Mouse (Mus musculus) midbrain, embryonic 13.5 days (tissue): ENCODE results near the gene Hnf1a. TPM values are rescaled to one million over a fixed set of nuclear protein-coding genes. Genes with fewer than 3 reads are reported as not detected.

Source experiments
- ATAC-seq: fragments of 200-750 bp; cut with Nextera tagmentation; 2 replicates; pipeline ENCODE4 v1.8.0; 2017; ENCODE audit warnings: mild to moderate bottlenecking, moderate TSS enrichment, moderate library complexity
- H3K27ac ChIP-seq: fragments of 300-500 bp; sonication (generic); 2 replicates; pipeline ENCODE4 v1.5.1; 2015; ENCODE audit warnings: inconsistent platforms, mild to moderate bottlenecking, moderate library complexity
- H3K27me3 ChIP-seq: fragments of 300-500 bp; sonication (generic); 2 replicates; pipeline ENCODE4 v1.6.1; 2015; ENCODE audit warnings: mild to moderate bottlenecking, inconsistent platforms
- H3K36me3 ChIP-seq: fragments of 300-500 bp; sonication (generic); 2 replicates; pipeline ENCODE4 v1.6.1; 2015; ENCODE audit warnings: mild to moderate bottlenecking, inconsistent platforms
- H3K4me1 ChIP-seq: fragments of 300-500 bp; sonication (generic); replicated peaks from 2 replicates; pipeline ENCODE4 v1.6.1; 2015; ENCODE audit warnings: inconsistent platforms
- H3K4me2 ChIP-seq: fragments of 300-500 bp; sonication (generic); replicated peaks from 2 replicates; pipeline ENCODE4 v1.6.1; 2015; ENCODE audit warnings: moderate library complexity, mild to moderate bottlenecking, inconsistent platforms
- H3K4me3 ChIP-seq: fragments of 300-500 bp; sonication (generic); replicated peaks from 2 replicates; pipeline ENCODE4 v1.5.1; 2015; ENCODE audit warnings: mild to moderate bottlenecking, inconsistent platforms
- H3K9ac ChIP-seq: fragments of 300-500 bp; sonication (generic); replicated peaks from 2 replicates; pipeline ENCODE4 v1.6.1; 2015; ENCODE audit warnings: mild to moderate bottlenecking, inconsistent platforms
- H3K9me3 ChIP-seq: fragments of 300-500 bp; sonication (generic); 2 replicates; pipeline ENCODE4 v1.6.1; 2016; ENCODE audit warnings: mild to moderate bottlenecking, inconsistent platforms
- WGBS: fragments of 180-500 bp; shearing (Covaris S2); methylation state at CpG from one replicate; pipeline ENCODE4 v1.1.7; 2015; 5-methylcytosine and 5-hydroxymethylcytosine counted together
- polyA plus RNA-seq: library from polyadenylated mRNA; unstranded; fragments of >200 nt; fragmentation: Nextera tagmentation; extraction: Ambion mirVana; gene quantifications from 2 replicates; pipeline ENCODE4 v1.2.1, GENCODE M21; 2015

The Hnf1a gene
- polyA plus RNA-seq, 1 experiment from 2014 or later: not detected

GRCm38 (mm10) chr5:114978473-114978872 lies 7.6 kb upstream of the Hnf1a start:
- no peaks in the 10 kb centered on the region for H3K27me3 ChIP-seq
- H3K4me3 ChIP-seq: no peak overlapping the region
- H3K36me3 ChIP-seq: no peaks in the 10 kb centered on the region
- H3K4me2 ChIP-seq: no peak overlapping the region
- ATAC-seq: no peak
- no peak overlapping the region for H3K9ac ChIP-seq
- no peaks in the 10 kb centered on the region for H3K9me3 ChIP-seq
- peaks cover 12% of the 10 kb centered on the region for H3K4me1 ChIP-seq
- H3K27ac ChIP-seq: no peak overlapping the region
- 68% methylated on average over 11 of the region's 11 CpGs for WGBS

- ATAC-seq: no peak
- Histone ChIP-seq H3K4me1 (peaks cover 12% of the 10 kb centered on the region), H3K27me3 (no peaks in the 10 kb centered on the region)
Observed at GRCm38 (mm10) chr5:114976935-114977334, 6.0 kb upstream of the Hnf1a start.

GRCm38 (mm10) chr5:114973131-114973530 lies 2.2 kb upstream of the Hnf1a start:
- no peak for ATAC-seq
- Histone ChIP-seq H3K4me3 (no peak overlapping the region), H3K9me3 (no peaks in the 10 kb centered on the region), H3K4me2 (no peak overlapping the region), H3K4me1 (no peaks in the 10 kb centered on the region), H3K9ac (no peak overlapping the region), H3K27ac (no peak overlapping the region), H3K27me3 (peaks cover 6% of the 10 kb centered on the region; the same call in 1 of the 2 replicates), H3K36me3 (no peaks in the 10 kb centered on the region)
- 82% methylated on average over 8 of the region's 8 CpGs for WGBS

More at GRCm38 (mm10) chr5:114976935-114977334, 6.0 kb upstream of the Hnf1a start:
- Histone ChIP-seq H3K4me2 (no peak overlapping the region), H3K4me3 (no peak overlapping the region), H3K9ac (no peak overlapping the region), H3K36me3 (no peaks in the 10 kb centered on the region), H3K27ac (no peak overlapping the region), H3K9me3 (no peaks in the 10 kb centered on the region)

- Histone ChIP-seq H3K9me3 (no peaks in the 10 kb centered on the region), H3K4me3 (no peak overlapping the region), H3K4me1 (no peaks in the 10 kb centered on the region), H3K36me3 (no peaks in the 10 kb centered on the region), H3K9ac (no peak overlapping the region), H3K27me3 (peaks cover 6% of the 10 kb centered on the region), H3K27ac (no peak overlapping the region), H3K4me2 (no peak overlapping the region)
- WGBS: 87% methylated on average over 9 of the region's 9 CpGs
- no peak for ATAC-seq
Observed at GRCm38 (mm10) chr5:114972201-114972600, 1.3 kb upstream of the Hnf1a start.

- Histone ChIP-seq H3K27me3 (peaks cover 6% of the 10 kb centered on the region), H3K9ac (no peak overlapping the region), H3K9me3 (no peaks in the 10 kb centered on the region), H3K27ac (no peak overlapping the region), H3K36me3 (no peaks in the 10 kb centered on the region), H3K4me3 (no peak overlapping the region), H3K4me1 (no peaks in the 10 kb centered on the region), H3K4me2 (no peak overlapping the region)
- WGBS: 60% methylated on average over 13 of the region's 13 CpGs
- ATAC-seq: no peak
Observed at GRCm38 (mm10) chr5:114969609-114970215, 1.2 kb downstream of the Hnf1a start.

- peaks cover 6% of the 10 kb centered on the region for H3K27me3 ChIP-seq
- no peaks in the 10 kb centered on the region for H3K4me1 ChIP-seq
- H3K4me2 ChIP-seq: no peak overlapping the region
- no peaks in the 10 kb centered on the region for H3K9me3 ChIP-seq
- H3K4me3 ChIP-seq: no peak overlapping the region
- no peak overlapping the region for H3K9ac ChIP-seq
- ATAC-seq: no peak
- H3K27ac ChIP-seq: no peak overlapping the region
- 12% methylated on average over 4 of the region's 4 CpGs for WGBS
- H3K36me3 ChIP-seq: no peaks in the 10 kb centered on the region
Observed at GRCm38 (mm10) chr5:114969064-114969463, 1.8 kb downstream of the Hnf1a start.

GRCm38 (mm10) chr5:114968651-114969050 lies 2.2 kb downstream of the Hnf1a start:
- H3K4me2 ChIP-seq: no peak overlapping the region
- 25% methylated on average over 7 of the region's 7 CpGs for WGBS
- H3K36me3 ChIP-seq: no peaks in the 10 kb centered on the region
- peaks cover 6% of the 10 kb centered on the region for H3K27me3 ChIP-seq
- H3K9ac ChIP-seq: no peak overlapping the region
- H3K9me3 ChIP-seq: no peaks in the 10 kb centered on the region
- H3K27ac ChIP-seq: no peak overlapping the region
- no peak overlapping the region for H3K4me3 ChIP-seq
- no peak for ATAC-seq
- H3K4me1 ChIP-seq: no peaks in the 10 kb centered on the region

GRCm38 (mm10) chr5:114967523-114968268 lies 3.2 kb downstream of the Hnf1a start:
- Histone ChIP-seq H3K9me3 (no peaks in the 10 kb centered on the region), H3K9ac (no peak overlapping the region), H3K27me3 (peaks cover 6% of the 10 kb centered on the region), H3K4me2 (no peak overlapping the region), H3K36me3 (no peaks in the 10 kb centered on the region), H3K4me1 (no peaks in the 10 kb centered on the region), H3K27ac (no peak overlapping the region), H3K4me3 (no peak overlapping the region)
- no peak for ATAC-seq
- 51% methylated on average over 14 of the region's 14 CpGs for WGBS

- peaks cover 6% of the 10 kb centered on the region for H3K27me3 ChIP-seq
- H3K36me3 ChIP-seq: no peaks in the 10 kb centered on the region
- no peak overlapping the region for H3K4me2 ChIP-seq
- no peaks in the 10 kb centered on the region for H3K9me3 ChIP-seq
- no peak overlapping the region for H3K4me3 ChIP-seq
- no peak overlapping the region for H3K27ac ChIP-seq
- ATAC-seq: no peak
- no peak overlapping the region for H3K9ac ChIP-seq
- 68% methylated on average over 17 of the region's 17 CpGs for WGBS
- H3K4me1 ChIP-seq: 0 out of 2 replicates have a peak, but pooled peaks cover 6% of the 10 kb centered on the region
Observed at GRCm38 (mm10) chr5:114964967-114965898, 5.7 kb downstream of the Hnf1a start.

GRCm38 (mm10) chr5:114964315-114964966 lies 6.5 kb downstream of the Hnf1a start:
- Histone ChIP-seq H3K9me3 (no peaks in the 10 kb centered on the region), H3K27ac (no peak overlapping the region), H3K9ac (no peak overlapping the region), H3K4me1 (0 out of 2 replicates have a peak, but pooled peaks cover 6% of the 10 kb centered on the region), H3K4me2 (no peak overlapping the region), H3K27me3 (peaks cover 6% of the 10 kb centered on the region), H3K36me3 (no peaks in the 10 kb centered on the region), H3K4me3 (no peak overlapping the region)
- ATAC-seq: no peak
- WGBS: 72% methylated on average over 7 of the region's 7 CpGs

- Histone ChIP-seq H3K9me3 (no peaks in the 10 kb centered on the region), H3K9ac (no peak overlapping the region), H3K4me2 (no peak overlapping the region), H3K4me1 (0 out of 2 replicates have a peak, but pooled peaks cover 6% of the 10 kb centered on the region), H3K27ac (no peak overlapping the region), H3K4me3 (no peak overlapping the region), H3K36me3 (no peaks in the 10 kb centered on the region), H3K27me3 (no peaks in the 10 kb centered on the region)
- WGBS: 54% methylated on average over 4 of the region's 4 CpGs
- ATAC-seq: no peak
Observed at GRCm38 (mm10) chr5:114961590-114962360, 9.1 kb downstream of the Hnf1a start.
